Mouse (Mus musculus): ENCODE measurements around the gene F2rl1.

- TF ChIP-seq CTCF (conservative IDR thresholded peaks at IDR 0.05; ENCODE audit: insufficient read depth, insufficient read length, low read depth, low read length) (no peak), POLR2A (IDR thresholded peaks at IDR 0.05; ENCODE audit: low read depth, low read length) (no peak)
Measured at GRCm38 (mm10) chr13:95503279-95503917, 21.6 kb downstream of the F2rl1 start.

Measured in kidney, adult 2 months (tissue).